Mouse (Mus musculus): ENCODE measurements around the gene Gm10985. TPM values are rescaled to one million over a fixed set of nuclear protein-coding genes. Genes with fewer than 3 reads are reported as not detected.

The Gm10985 gene
- polyA plus RNA-seq (2012; rRNA removed), result not detected in 2 replicates

DNA sequence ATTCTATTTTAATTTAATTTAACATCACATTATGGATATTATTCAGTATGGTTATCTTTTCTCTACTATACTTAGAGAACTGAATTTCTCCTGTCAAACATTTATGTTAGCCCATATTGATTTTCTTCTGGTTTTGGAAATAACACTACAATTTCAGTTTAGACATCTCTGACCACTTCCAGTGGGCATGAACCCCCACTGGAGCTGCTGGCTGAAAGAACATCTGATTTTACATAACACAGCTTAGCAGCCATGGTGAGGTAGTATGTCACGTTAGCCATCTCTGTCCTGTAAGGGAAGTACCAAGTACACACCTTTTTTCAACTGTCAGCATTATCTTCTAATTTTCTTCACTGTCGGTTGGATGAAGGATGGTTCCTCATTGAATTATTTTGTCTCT lies at the start of gene Gm10985:
Gene Gm10985, plus strand, starts transcription at position 301 of the 400 bp plus-strand sequence.
- WGBS, result 71% methylated on average over 2 of the region's 2 CpGs
- Histone ChIP-seq H3K27me3 (ENCODE audit: control insufficient read depth, insufficient read depth, low read length) (no peaks in the 10 kb centered on the region), H3K4me1 (replicated peaks; ENCODE audit: control insufficient read depth, insufficient read depth, low read length) (no peaks in the 10 kb centered on the region), H3K27ac (ENCODE audit: control insufficient read depth, insufficient read depth, low read length) (no peak within 1 kb of the TSS), H3K4me3 (ENCODE audit: control insufficient read depth, insufficient read depth, low read length) (no peak within 1 kb of the TSS), H3K36me3 (ENCODE audit: control insufficient read depth, insufficient read depth, low read length) (no peaks in the 10 kb centered on the region)
- no peak for DNase-seq
- no peak for TF ChIP-seq CTCF (IDR thresholded peaks at IDR 0.05; ENCODE audit: borderline replicate concordance, control insufficient read depth, extremely low read depth, insufficient read depth, low read length, poor library complexity)
- no peak for TF ChIP-seq POLR2A (IDR thresholded peaks at IDR 0.05; ENCODE audit: control insufficient read depth, extremely low read depth, insufficient read depth, low read length, poor library complexity)

DNA sequence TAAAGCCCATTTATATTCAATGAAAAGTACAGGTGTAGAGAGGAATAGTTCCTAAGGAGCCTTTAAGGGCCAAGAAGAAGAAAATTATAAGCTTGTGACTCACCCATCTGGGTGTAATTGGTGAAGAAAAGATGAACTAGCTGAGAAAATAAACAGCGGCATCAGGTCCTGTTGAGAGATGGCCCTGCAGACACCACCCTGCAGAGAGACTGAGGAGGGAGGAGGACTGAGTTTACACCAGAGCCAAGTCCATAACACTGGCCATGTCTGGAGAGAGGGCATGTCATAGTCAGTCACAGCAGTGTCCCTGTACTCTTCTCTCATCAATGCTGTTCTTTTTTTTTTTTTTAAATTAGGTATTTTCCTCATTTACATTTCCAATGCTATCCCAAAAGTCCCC lies 48.0 kb upstream of the Gm10985 start:
- no peak overlapping the region for H3K4me3 ChIP-seq (ENCODE audit: control insufficient read depth, insufficient read depth, low read length)
- H3K27ac ChIP-seq (ENCODE audit: control insufficient read depth, insufficient read depth, low read length), result no peak overlapping the region
- WGBS, result 92% methylated on average over 1 of the region's 1 CpGs
- no peak for DNase-seq
- TF ChIP-seq CTCF (IDR thresholded peaks at IDR 0.05; ENCODE audit: borderline replicate concordance, control insufficient read depth, extremely low read depth, insufficient read depth, low read length, poor library complexity) (no peak), POLR2A (IDR thresholded peaks at IDR 0.05; ENCODE audit: control insufficient read depth, extremely low read depth, insufficient read depth, low read length, poor library complexity) (no peak)
- H3K36me3 ChIP-seq (ENCODE audit: control insufficient read depth, insufficient read depth, low read length), result no peaks in the 10 kb centered on the region
- no peaks in the 10 kb centered on the region for H3K27me3 ChIP-seq (ENCODE audit: control insufficient read depth, insufficient read depth, low read length)
- H3K4me1 ChIP-seq (replicated peaks; ENCODE audit: control insufficient read depth, insufficient read depth, low read length), result no peaks in the 10 kb centered on the region

DNA sequence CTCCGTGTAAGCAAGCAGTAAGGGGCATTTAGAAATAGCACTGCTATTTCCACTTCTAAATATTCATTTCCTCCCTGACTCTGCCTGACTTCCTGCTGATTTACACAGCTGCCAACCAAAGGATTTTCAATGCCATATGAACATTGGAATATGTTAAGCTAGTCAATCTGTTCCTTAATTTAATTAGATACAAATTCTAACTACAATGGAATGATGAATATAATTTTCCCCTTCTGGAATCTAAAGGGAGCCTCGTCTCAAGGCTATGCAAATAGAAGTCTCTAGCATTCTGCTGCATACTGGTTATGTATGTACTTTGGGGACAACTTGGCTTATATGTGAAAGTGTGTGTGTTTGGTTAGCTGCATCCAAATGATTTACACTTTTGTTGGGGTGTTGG lies 45.2 kb upstream of the Gm10985 start:
- Histone ChIP-seq H3K4me3 (ENCODE audit: control insufficient read depth, insufficient read depth, low read length) (no peak overlapping the region), H3K4me1 (replicated peaks; ENCODE audit: control insufficient read depth, insufficient read depth, low read length) (no peaks in the 10 kb centered on the region), H3K36me3 (ENCODE audit: control insufficient read depth, insufficient read depth, low read length) (no peaks in the 10 kb centered on the region), H3K27me3 (ENCODE audit: control insufficient read depth, insufficient read depth, low read length) (no peaks in the 10 kb centered on the region), H3K27ac (ENCODE audit: control insufficient read depth, insufficient read depth, low read length) (no peak overlapping the region)
- DNase-seq, result no peak
- TF ChIP-seq CTCF (IDR thresholded peaks at IDR 0.05; ENCODE audit: borderline replicate concordance, control insufficient read depth, extremely low read depth, insufficient read depth, low read length, poor library complexity), result no peak
- no peak for TF ChIP-seq POLR2A (IDR thresholded peaks at IDR 0.05; ENCODE audit: control insufficient read depth, extremely low read depth, insufficient read depth, low read length, poor library complexity)
- WGBS, result 47% methylated on average over 2 of the region's 2 CpGs

DNA sequence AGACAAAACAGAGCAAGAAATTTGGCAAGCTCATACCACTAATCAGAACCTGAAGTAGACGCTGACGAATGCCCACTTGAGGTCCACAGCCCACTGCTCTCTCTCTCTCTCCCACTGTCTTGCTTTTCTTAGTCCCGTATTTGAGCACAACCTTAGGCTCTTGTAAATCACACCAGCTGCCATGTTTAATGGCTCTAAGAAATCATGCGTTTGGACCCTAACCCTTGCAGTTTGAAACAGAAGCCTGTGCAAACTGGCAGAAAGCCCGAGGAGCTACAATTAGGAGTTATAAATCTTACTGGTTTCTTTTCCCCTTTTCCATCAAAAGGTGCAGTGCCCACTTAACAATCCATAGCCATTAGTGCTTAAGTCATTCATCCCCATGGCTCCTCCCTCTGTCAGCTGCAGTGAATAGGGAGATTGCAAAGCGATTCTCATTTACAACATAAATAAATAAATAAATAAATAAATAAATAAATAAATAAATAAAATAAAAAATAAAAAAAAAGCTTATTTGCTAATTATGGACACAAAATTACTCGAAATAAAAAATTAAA lies 31.4 kb upstream of the Gm10985 start:
- Histone ChIP-seq H3K4me3 (ENCODE audit: control insufficient read depth, insufficient read depth, low read length) (no peak overlapping the region), H3K4me1 (replicated peaks; ENCODE audit: control insufficient read depth, insufficient read depth, low read length) (no peaks in the 10 kb centered on the region), H3K27me3 (ENCODE audit: control insufficient read depth, insufficient read depth, low read length) (no peaks in the 10 kb centered on the region), H3K36me3 (ENCODE audit: control insufficient read depth, insufficient read depth, low read length) (no peaks in the 10 kb centered on the region), H3K27ac (ENCODE audit: control insufficient read depth, insufficient read depth, low read length) (no peak overlapping the region)
- DNase-seq, result no peak
- 77% methylated on average over 7 of the region's 7 CpGs for WGBS
- no peak for TF ChIP-seq CTCF (IDR thresholded peaks at IDR 0.05; ENCODE audit: borderline replicate concordance, control insufficient read depth, extremely low read depth, insufficient read depth, low read length, poor library complexity)
- no peak for TF ChIP-seq POLR2A (IDR thresholded peaks at IDR 0.05; ENCODE audit: control insufficient read depth, extremely low read depth, insufficient read depth, low read length, poor library complexity)

DNA sequence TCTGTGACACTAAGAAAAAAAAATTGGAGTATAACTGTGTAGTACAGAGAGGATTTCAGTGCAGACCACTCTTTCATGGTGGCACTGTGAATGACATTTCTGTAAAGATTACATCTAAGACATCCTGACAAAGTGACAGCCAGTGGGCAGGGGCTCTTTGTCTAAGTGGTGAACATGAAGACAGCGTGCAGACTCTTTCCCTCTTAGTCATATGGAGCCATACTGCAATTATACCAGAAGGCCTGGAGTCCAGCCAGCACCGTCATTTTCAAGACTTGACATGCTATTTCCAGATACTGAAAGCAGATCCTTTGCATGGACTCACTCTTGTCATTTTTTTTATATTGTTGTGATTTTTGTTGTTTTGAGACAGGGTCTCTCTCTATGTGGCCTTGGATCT lies 10.6 kb upstream of the Gm10985 start:
- no peaks in the 10 kb centered on the region for H3K4me1 ChIP-seq (replicated peaks; ENCODE audit: control insufficient read depth, insufficient read depth, low read length)
- H3K36me3 ChIP-seq (ENCODE audit: control insufficient read depth, insufficient read depth, low read length), result no peaks in the 10 kb centered on the region
- TF ChIP-seq CTCF (IDR thresholded peaks at IDR 0.05; ENCODE audit: borderline replicate concordance, control insufficient read depth, extremely low read depth, insufficient read depth, low read length, poor library complexity) (no peak), POLR2A (IDR thresholded peaks at IDR 0.05; ENCODE audit: control insufficient read depth, extremely low read depth, insufficient read depth, low read length, poor library complexity) (no peak)
- H3K27ac ChIP-seq (ENCODE audit: control insufficient read depth, insufficient read depth, low read length), result no peak overlapping the region
- WGBS, result 84% methylated on average over 2 of the region's 2 CpGs
- no peak for DNase-seq
- H3K27me3 ChIP-seq (ENCODE audit: control insufficient read depth, insufficient read depth, low read length), result no peaks in the 10 kb centered on the region
- H3K4me3 ChIP-seq (ENCODE audit: control insufficient read depth, insufficient read depth, low read length), result no peak overlapping the region

DNA sequence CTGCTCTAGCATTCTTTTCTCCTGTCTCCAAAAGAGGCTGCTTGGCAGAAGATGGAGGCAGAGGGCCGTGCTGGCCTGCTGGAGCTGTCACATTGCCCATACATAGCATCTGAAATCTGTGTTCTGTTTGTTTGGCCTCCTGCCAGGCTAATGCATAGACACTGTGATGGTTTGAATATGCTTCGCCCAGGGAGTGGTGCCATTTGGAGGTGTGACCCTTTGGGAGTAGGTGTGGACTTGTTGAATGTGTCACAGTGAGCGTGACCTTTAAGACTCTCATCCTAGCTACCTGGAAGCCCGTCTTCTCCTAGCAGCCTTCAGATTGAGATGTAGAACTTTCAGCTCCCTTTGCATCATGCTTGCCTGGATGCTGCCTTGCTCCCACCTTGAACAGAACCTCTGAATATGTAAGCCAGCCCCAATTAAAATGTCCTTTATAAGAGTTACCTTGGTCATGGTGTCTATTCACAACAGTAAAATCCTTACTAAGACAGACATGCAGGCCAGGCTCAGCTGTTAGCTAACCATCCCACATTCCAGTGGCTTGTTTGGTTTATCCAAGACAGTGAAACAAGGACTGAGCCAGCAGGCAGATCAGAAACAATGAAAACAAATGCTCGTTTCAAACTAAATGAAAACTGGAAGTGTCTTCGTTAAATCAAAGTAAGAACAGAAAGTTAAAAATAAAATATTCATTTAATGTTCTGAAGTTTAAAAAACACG lies 1.5 kb downstream of the Gm10985 start:
- Histone ChIP-seq H3K27me3 (ENCODE audit: control insufficient read depth, insufficient read depth, low read length) (no peaks in the 10 kb centered on the region), H3K4me3 (ENCODE audit: control insufficient read depth, insufficient read depth, low read length) (no peak overlapping the region), H3K36me3 (ENCODE audit: control insufficient read depth, insufficient read depth, low read length) (no peaks in the 10 kb centered on the region), H3K27ac (ENCODE audit: control insufficient read depth, insufficient read depth, low read length) (no peak overlapping the region), H3K4me1 (replicated peaks; ENCODE audit: control insufficient read depth, insufficient read depth, low read length) (no peaks in the 10 kb centered on the region)
- TF ChIP-seq POLR2A (IDR thresholded peaks at IDR 0.05; ENCODE audit: control insufficient read depth, extremely low read depth, insufficient read depth, low read length, poor library complexity) (no peak), CTCF (IDR thresholded peaks at IDR 0.05; ENCODE audit: borderline replicate concordance, control insufficient read depth, extremely low read depth, insufficient read depth, low read length, poor library complexity) (no peak)
- 80% methylated on average over 7 of the region's 7 CpGs for WGBS
- DNase-seq, result no peak

Measured in thymus, adult 2 months (tissue).